Mouse (Mus musculus): ENCODE measurements around the gene Nipsnap1.

Nipsnap1 gene

DNA sequence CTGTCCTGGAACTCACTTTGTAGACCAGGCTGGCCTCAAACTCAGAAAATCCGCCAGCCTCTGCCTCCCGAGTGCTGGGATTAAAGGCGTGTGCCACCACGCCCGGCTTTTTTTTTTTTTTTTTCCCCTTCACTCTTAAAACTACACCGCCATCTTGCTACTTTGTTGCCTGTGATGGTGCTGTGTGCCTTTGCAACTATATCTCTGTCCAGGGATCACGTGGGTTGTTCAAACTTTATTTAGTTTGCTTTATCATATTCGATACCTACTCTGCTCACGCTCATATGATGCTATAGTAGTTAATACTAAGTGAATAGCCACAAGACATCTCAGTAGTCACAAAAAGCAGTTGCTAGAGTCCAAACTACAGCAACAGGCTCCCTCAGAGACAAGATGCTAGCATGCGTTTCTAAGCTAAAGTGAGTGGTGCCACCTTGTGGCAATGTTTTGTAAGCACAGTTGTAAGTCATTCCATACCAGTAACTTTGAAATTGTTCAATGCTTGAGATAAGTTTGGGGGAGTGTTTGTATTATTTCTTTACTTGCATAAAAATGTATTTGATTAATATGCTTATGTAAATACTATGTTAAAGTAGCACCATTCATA, 8.0 kb upstream of the Nipsnap1 start:
- DNase-seq (ENCODE audit: low spot score): no peak

DNA sequence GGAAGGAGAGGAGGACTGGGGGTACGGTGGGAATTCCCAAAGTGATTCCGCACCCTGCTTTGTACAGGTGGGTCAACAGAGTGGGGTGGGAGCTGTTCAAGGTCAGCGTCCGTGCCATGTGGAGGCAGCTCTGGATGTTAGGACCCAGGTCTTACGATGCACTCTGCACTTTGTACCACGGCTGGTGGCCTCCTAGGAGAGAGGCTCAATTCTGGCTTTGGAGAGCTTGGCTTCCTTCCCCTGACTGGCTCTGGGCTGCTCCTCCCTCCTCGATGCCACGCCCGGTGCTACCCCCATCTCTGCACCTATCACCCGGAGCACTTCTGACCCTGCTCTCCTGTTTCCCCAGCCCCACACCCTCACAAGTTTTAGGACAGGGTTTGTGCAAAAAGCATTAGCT, 800 bp downstream of the Nipsnap1 start:
- no peak for DNase-seq (ENCODE audit: low spot score)

DNA sequence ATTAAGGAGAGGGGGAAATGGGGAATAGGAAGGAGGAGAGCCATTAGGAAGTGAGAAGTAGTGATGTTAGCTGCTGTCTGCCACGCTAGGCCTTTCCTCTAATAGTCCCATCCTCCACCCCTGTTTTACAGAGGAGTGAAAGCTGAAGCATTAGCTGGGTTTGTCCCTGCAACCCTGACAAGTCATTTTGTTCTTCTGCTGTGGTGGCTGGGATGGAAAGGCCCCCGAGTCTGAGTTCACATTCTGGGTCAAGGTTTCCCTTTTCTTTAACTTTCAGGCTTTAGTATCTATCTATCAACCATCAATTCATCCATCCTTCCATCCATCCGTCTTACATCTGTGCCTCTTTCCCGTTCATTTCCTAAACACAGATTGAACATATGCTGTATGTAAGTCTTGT, 7.3 kb downstream of the Nipsnap1 start:
- DNase-seq (ENCODE audit: low spot score): no peak

DNA sequence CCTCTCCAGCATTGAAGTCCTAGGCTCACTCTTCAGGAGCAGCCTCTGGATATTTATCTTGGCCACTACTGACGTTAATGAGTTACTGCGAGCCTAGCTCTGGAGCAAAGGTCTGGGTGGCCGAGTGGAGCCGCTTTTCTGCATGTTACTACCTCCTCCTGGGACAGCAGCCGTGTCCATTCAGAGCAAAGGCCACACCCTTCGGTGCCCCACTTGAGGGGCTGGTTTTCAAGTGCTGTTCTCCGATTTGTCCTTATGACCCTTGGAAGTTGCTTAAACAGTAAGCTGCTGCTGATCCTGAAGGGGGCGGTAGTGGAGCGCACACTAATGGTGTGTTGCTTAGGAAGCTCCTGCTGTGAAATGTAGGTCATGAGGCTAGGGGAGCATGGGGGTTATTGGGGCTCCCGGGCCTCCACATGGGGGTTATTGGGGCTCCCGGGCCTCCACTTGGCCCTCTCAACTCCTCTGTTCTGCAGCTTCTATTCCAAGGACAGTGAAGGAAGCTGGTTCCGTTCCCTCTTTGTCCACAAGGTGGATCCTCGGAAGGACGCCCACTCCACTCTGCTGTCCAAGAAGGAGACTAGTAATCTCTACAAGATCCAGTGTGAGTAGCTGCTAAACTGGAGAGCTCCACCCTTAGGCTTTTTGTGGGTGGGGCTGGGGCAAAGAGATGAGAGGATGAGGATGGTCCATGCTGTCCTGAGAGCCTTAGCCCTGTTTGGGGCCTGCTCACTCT, 9.3 kb downstream of the Nipsnap1 start:
- no peak for DNase-seq (ENCODE audit: low spot score)

DNA sequence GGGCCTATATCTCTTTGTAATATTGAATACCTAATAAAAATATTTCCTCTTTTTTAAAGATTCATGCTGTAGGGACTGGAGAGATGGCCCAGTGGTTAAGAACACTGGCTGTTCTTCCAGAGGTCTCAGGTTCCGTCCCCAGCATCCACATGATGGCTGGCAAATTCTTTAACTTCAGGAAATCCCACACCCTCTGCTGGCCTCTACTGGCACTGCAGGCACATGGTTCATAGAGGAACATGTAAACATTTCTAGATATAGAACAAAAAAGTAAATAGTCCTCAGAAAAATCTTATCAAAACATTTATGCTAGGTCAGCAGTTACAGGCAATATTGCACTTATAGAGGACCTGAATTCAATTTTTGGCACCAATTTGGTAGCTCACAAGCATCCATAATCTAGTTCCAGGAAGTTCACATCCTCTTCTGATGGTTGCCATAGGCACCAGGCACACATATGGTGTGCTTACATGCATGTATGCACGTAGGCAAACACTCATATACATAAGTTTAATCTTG, 11.7 kb downstream of the Nipsnap1 start:
- DNase-seq (ENCODE audit: low spot score): peak; percentile 14

DNA sequence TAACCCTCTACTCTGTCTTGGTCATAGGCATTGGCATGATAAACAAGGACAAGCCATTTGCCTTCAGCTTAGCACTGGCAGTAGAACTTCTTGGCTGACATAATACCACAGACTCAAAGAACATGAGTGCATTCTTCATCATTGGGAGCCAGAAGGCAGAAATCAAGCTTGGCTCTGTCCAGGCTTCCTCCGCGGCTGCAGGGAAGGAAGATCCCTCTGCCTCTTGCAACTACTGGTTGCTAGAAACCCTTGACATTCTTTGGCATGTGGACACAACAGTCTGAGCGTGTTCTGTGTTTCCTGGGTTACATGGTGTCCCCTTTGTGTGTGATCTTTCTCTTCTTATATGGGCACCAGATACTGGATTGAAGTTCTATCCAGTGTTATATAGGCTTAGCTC, 13.2 kb downstream of the Nipsnap1 start:
- no peak for DNase-seq (ENCODE audit: low spot score)

DNA sequence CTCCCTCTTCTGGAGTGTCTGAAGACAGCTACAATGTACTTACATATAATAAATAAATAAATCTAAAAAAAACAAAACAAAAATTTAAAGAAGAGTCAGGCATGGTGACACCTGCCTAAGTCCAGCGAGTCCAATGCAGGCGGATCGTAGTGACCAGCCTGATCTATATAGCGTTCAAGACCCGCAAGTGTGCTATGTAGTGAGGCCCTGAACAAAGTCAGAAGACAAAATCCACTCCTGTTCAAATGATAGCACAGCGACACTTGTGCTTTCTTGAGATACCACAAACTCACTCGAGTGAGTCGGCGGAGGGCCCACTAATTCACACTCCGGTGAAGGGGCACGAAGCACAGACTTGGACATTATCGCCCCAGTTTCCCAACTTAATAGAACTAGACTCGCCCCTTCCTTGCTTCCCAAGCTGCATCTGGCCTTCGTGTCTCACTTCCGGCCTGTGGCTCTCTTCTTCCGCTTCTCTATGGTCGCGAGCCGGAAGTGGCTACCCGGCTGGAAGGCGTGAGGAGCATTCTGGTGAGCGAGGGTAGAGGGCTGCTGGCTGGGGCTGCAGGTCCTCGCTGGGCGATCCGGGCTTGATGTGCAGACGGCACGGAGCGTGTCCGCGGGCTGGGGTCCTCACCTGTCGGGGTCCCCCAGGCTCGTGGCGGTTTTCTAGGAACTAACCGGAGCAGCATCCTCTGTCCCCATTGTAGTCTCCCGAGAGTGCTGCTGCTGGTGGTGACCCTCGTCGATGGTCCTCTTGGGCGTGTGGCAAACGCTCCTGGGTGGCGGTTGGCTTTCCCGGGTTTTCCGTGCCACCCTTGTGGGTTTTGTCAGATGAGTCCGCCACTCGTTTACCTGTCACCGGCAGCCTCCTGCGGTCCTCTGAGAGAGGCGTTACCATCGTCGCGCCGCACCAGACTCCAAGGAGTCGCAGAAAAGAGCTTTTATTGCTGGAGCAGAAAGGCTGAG, 21.4 kb downstream of the Nipsnap1 start, which contains the start of gene Thoc5:
Gene Thoc5, plus strand, starts transcription at position 473 of the 969 bp plus-strand sequence.
- DNase-seq (ENCODE audit: low spot score): peak; percentile 61

DNA sequence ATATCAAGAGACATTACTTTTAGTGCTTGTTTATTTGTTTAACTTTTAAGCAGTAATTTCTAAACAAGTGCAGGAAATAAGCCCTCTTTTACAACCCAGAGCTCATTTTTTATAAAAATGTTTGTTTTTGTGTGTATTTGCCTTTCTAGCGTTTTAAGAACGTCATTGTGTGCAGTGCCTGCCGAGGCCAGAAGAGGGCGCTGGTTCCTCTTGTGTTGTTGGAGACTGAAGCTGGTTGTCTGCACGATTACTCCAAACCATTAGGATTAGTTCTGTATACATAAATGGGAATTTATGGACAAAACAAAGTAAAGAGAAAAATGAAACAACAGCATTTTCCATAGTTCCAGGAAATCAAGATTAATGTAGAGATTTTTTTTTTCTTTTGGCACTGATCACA, 26.7 kb downstream of the Nipsnap1 start:
- no peak for DNase-seq (ENCODE audit: low spot score)

DNA sequence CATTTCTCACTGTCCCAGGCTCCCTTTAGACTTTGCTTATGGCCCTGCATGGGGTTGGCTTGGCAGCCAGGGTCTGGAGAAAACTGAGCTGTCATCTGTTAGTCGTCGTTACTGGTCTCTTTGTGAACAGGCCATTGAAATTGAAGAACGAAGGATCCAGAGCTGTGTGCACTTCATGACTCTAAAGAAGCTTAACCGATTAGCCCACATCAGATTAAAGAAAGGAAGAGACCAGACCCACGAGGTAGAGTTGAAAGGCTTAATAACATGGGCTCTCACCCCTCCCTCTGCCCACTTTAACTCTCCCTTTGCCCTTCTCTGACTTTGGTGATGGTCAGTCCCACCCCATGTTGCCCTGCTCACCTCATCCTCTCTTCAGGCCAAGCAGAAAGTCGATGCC, 28.2 kb downstream of the Nipsnap1 start:
- no peak for DNase-seq (ENCODE audit: low spot score)

DNA sequence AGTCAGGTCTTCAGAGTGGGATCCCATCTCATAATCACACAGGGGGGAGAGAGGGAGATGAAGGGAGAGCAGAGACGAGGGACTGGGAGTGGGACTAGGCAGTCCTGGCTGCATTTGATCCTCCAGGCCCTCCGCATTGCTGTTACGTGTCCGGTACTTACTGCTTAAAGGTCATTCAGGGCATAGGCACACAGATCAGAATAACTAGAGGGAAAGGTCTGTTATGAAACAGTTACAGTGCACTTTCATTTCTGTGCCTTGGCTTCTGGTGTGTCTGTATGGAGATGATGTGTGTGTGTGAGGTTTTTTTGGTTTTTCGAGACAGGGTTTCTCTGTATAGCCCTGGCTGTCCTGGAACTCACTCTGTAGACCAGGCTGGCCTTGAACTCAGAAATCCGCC, 32.5 kb downstream of the Nipsnap1 start:
- no peak for DNase-seq (ENCODE audit: low spot score)

DNA sequence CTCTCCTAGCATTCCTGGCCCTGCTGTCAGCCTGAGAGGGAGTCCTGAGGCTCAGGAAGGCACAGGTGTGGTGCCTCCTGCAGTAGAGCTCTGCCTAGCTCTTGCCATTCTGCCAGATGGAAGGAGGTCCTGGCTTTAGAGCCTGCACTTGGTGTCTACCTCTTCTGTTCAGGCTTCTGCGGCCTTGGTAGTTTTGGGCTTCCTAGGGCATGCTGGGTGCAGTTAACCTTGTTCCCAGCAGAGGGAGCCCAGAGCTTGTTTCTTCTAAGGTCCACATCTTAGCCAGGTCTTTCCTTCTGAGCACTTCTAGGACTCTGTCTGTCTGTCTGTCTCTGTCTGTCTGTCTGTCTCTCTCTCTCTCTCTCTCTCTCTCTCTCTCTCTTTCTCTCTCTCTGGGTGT, 42.3 kb downstream of the Nipsnap1 start:
- no peak for DNase-seq (ENCODE audit: low spot score)

DNA sequence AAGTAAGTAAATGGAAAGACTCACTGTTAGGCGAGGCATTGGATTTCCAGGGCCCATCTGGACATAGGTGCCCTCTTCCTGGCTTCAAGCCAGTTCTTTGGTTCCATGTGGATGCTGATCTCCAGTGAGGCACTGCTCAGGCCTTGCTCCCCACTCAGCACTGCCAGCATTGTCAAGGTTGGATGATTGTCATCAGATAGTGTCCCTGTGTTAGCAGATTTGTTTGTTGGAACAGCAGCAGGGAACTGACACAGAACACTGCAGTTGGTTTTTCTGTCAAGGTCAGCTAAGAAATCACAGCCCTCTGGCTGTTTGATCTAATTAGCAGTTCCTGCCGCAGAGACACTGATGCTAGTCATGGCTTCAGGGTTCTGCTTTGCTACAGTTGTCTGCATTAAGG, 47.5 kb downstream of the Nipsnap1 start:
- DNase-seq (ENCODE audit: low spot score): no peak

DNA sequence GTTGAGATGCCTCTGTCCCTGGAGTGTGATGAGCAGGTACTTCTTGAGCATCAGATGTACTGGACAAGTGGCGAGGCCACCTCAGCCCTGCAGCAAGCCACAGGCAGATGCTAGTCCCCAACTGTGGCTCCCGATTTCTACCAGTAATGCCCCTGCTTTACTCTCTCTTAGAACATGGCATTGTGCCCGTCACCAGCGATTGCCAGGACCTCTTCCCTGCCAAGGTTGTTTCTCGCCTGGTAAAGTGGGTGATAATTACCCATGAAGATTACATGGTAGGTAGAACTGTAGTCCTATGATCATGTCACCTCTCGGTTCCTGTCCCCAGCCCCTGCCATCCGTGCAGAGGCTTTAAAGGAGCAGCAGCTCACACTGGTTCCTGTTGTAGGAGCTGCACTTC, 48.0 kb downstream of the Nipsnap1 start:
- DNase-seq (ENCODE audit: low spot score): no peak

DNA sequence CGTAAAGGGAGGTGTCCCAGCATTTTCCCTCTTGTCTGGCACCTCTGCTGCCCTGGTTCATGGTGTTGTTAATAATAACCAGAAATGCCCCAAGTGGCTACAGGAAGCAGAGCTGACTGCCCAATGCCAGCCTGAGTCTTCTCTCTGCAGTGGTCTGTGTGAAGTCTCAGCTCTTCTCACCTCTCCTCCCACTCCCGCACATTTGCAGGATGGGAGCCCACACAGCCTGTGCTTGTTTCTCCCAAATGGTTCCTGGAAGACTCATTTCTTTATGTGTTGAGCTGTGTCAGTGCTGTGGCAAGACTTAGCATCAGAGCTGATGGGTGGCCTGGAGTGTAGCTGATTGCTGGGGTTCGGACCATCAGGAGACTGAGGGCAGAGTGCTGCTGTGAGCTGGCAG, 53.5 kb downstream of the Nipsnap1 start:
- DNase-seq (ENCODE audit: low spot score): no peak

DNA sequence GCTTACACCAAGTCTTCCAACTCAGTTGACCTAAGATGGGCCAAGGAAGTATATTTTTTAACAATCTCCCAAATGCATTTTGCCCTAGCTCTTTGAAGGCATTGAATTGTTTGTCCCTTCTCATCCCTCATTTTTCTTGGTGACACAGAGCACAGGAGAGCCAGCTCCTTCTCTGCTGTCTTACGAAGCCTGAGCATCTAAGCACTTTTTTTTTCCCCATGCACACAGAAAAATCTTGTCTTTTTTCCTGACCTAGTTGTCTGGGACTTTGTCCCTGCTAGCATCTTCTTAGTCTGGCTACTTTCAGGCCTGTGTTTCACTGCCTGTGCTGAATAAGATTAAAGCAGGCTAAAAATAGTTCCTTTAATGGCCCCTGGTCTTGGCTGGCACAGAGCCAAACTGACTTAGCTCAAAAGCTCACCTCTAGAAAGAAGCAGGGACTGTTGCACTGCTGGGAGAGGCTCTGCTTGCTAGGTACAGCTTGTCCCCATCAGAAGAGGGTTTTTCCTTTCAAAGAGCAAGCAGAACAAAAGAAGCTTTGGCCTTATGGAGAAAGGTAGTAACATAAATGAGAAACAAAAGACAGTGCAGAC, 57.4 kb downstream of the Nipsnap1 start:
- DNase-seq (ENCODE audit: low spot score): no peak

DNA sequence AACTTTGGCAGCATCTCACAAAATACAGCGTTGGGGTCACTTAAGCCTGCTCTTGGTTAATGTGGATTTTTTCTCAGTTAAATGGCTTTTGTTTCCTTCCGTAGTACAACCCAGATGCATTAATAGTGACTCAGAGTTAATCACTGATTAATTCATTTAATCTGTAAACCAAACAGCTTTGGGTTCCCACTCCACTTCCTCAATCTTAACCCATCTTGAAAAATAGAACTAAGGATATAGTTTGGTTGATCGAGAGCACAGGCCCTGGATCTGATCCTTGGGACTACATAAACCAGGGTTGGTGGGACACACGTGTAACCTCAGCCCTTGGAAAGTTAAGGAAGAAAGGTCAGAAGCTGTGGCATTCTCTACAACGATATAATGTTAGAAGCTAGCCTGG, 62.5 kb downstream of the Nipsnap1 start:
- DNase-seq (ENCODE audit: low spot score): no peak

Measured in ovary, postnatal 10 days (tissue).